Mouse (Mus musculus) thymus, adult 2 months (tissue): ENCODE data around the gene B230118H07Rik. TPM values are rescaled to one million over a fixed set of nuclear protein-coding genes. Genes with fewer than 3 reads are reported as not detected.

ENCODE experiments used
- DNase-seq: peaks from one replicate; pipeline ENCODE4 v3.0.0; 2021
- H3K27ac ChIP-seq: fragments of 200-500 bp; 2 replicates; pipeline ENCODE4 v1.5.1; 2012; ENCODE audit warnings: low read length, control low read depth; ENCODE audit not compliant: control insufficient read depth, insufficient read depth
- H3K27me3 ChIP-seq: fragments of 200-500 bp; 2 replicates; pipeline ENCODE4 v1.6.1; 2012; ENCODE audit warnings: mild to moderate bottlenecking, low read length, moderate library complexity, mixed read lengths; ENCODE audit not compliant: control insufficient read depth, insufficient read depth
- H3K36me3 ChIP-seq: fragments of 200-500 bp; 2 replicates; pipeline ENCODE4 v1.6.1; 2012; ENCODE audit warnings: mild to moderate bottlenecking, low read length, moderate library complexity; ENCODE audit not compliant: control insufficient read depth, insufficient read depth
- H3K4me1 ChIP-seq: fragments of 200-500 bp; replicated peaks from 2 replicates; pipeline ENCODE4 v1.6.1; 2012; ENCODE audit warnings: low read length; ENCODE audit not compliant: control insufficient read depth, insufficient read depth
- H3K4me3 ChIP-seq: fragments of 200-500 bp; 2 replicates; pipeline ENCODE4 v1.5.1; 2012; ENCODE audit warnings: mild to moderate bottlenecking, low read length, control low read depth, moderate library complexity; ENCODE audit not compliant: control insufficient read depth, insufficient read depth
- CTCF ChIP-seq: fragments of 200-500 bp; IDR thresholded peaks from 2 replicates; pipeline ENCODE4 v1.5.1; 2012; ENCODE audit warnings: mild to moderate bottlenecking, control low read depth, low read length, moderate library complexity, borderline replicate concordance; ENCODE audit not compliant: control insufficient read depth, poor library complexity, insufficient read depth; ENCODE audit errors: extremely low read depth
- POLR2A ChIP-seq: fragments of 200-500 bp; IDR thresholded peaks from 2 replicates; pipeline ENCODE4 v1.6.1; 2012; ENCODE audit warnings: mild to moderate bottlenecking, low read length, control low read depth, moderate library complexity; ENCODE audit not compliant: control insufficient read depth, poor library complexity, insufficient read depth; ENCODE audit errors: extremely low read depth
- WGBS: fragments of 180-500 bp; shearing (Covaris S2); methylation state at CpG from one replicate; pipeline ENCODE4 v1.1.7; 2018; 5-methylcytosine and 5-hydroxymethylcytosine counted together
- polyA plus RNA-seq: library from polyadenylated mRNA; depleted of rRNA; stranded (reverse); fragments of >200 nt; gene quantifications from 2 replicates; pipeline ENCODE4 v1.2.3, GENCODE M21; 2012

B230118H07Rik gene
- polyA plus RNA-seq, 1 experiment: 3.4 TPM

DNA sequence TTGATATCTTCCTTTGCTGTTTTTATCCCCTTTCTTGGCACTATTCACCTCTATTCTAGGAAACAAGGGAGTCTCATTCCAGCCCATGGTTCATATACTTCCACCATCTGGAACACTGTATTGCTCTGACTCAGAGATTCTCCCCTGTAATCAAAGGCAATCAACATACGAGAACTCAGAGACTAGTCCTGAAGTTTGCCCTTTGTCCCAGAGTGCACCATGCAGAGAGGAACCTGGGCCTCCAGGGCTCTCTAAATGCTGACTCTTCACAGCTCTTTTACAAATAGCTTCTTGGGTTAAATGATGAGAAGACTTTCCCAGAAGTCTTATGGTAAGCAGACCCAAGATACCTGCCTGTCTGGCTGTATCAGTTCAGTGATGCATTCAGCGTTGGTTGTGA lies 11.2 kb upstream of the B230118H07Rik start:
- Histone ChIP-seq H3K27me3 (no peaks in the 10 kb centered on the region), H3K36me3 (no peaks in the 10 kb centered on the region), H3K27ac (no peak overlapping the region), H3K4me3 (no peak overlapping the region), H3K4me1 (no peaks in the 10 kb centered on the region)
- no peak for DNase-seq
- no peak for TF ChIP-seq POLR2A
- TF ChIP-seq CTCF: no peak
- 96% methylated on average over 2 of the region's 2 CpGs for WGBS

DNA sequence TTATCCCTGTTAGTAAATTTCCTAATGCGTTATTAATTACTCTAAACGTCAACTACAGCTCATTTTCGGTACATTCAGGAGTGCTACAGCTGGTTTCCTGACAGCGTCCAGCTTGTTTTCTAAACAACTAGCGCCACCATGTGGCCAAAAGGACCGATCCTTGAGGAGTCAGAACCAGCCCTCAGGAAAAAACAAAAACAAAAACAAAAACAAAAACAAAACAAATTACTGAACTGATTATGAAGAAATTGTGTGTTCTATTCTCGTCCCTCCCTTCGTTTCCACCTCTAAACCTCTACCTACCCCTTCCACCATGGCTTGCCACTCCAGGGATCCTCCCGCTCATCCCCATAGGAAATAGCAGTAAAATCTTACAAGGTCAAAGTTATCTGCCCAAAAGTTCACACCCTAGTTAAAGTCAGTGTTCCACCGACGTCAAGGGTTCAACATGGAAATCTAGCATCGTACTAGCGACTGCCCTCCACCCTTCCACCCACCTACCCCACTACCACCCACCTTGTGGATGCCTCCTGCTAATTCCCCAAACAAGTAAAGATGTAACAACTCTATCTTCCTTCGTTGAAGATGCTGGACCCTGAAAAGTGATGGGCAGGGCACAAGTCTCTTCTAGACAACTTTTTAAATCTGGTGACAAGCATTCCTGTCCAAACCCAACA lies 3.7 kb upstream of the B230118H07Rik start:
- no peak for TF ChIP-seq CTCF
- H3K36me3 ChIP-seq: no peaks in the 10 kb centered on the region
- no peaks in the 10 kb centered on the region for H3K27me3 ChIP-seq
- WGBS: 21% methylated on average over 14 of the region's 14 CpGs
- H3K27ac ChIP-seq: peak overlapping the region; percentile 39; the same call in 1 of the 2 replicates
- H3K4me3 ChIP-seq: peak overlapping the region; percentile 25
- H3K4me1 ChIP-seq: peaks cover 11% of the 10 kb centered on the region
- DNase-seq: peak; percentile 84

DNA sequence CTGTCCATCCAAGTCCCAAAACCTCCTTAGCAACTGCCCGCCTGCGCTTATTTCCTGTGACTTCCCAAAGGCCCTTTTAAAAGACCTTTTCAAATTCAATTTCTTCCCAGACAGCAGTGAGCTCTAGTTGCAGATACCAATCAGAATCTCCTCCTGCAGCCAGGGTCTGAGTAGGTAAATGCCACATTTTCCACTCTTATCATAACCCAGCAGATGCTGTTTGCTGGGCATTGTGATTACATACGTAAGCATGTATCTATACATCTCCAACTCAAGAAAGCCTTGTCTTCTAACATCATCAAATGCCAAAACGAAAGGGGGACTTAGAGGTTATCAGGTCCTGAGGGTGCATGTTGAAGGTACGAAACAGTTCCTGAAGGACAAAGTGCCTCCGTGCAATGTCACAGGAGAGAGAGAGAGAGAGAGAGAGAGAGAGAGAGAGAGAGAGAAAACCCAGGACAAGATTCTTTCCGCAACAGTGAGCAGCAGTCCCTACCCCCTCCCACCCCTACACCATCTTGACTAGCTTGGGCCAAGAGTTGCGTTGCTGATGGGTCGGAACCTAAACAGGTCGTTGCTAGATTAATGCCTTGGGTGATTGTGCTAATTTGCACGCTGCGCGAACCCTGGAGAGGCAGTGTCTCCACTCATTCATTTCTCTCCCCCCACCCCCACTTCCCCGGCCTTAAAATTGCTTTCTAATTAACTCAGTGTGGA lies 3.0 kb upstream of the B230118H07Rik start:
- peak overlapping the region; percentile 91 for H3K27ac ChIP-seq
- peak overlapping the region; percentile 25 for H3K4me3 ChIP-seq
- H3K4me1 ChIP-seq: peaks cover 11% of the 10 kb centered on the region
- TF ChIP-seq CTCF (no peak), POLR2A (no peak)
- no peaks in the 10 kb centered on the region for H3K27me3 ChIP-seq
- no peaks in the 10 kb centered on the region for H3K36me3 ChIP-seq
- DNase-seq: no peak
- 46% methylated on average over 14 of the region's 14 CpGs for WGBS

DNA sequence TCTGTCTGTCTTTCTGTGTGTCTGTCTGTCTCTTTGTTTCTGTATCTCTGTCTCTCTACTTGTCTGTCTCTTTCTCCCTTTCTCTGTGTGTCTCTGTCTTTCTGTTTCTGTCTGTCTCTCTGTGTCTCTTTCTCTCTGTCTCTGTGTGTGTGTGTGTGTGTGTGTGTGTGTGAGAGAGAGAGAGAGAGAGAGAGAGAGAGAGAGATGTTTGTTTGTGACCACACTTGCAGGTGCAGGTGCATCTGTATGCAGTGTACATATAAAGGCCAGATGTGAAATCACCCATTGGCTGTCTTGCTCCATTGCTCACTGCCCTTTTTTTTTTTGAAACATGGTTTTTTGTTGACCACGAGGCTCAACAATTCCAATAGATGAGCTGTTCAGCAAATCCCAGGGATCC lies 1.1 kb upstream of the B230118H07Rik start:
- Histone ChIP-seq H3K27ac (peak overlapping the region; percentile 93; the same call in 1 of the 2 replicates), H3K27me3 (no peaks in the 10 kb centered on the region), H3K4me1 (peaks cover 11% of the 10 kb centered on the region), H3K4me3 (no peak overlapping the region), H3K36me3 (peaks cover 16% of the 10 kb centered on the region)
- DNase-seq: peak; percentile 53
- 14% methylated on average over 1 of the region's 1 CpGs for whole genome bisulfite sequencing
- TF ChIP-seq POLR2A (no peak), CTCF (no peak)

DNA sequence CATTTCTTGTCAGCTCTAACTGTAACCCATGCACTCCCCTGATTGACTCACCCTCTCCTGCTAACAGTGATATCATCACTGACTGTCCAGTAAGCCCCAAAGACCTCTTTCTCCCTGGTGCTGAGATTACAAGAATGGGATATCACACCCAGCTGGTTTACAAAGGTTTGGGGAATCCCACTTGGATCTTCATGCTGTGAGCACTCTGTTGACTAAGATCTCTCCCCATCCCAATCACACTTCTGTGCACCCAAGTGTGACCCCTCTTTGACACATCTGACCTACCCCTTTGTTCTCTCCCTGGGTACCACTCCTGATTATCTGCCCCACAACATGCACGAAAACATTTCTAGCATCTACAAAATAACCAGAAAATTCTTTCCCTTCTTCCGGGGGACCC lies 971 bp downstream of the B230118H07Rik start:
- 56% methylated on average over 2 of the region's 2 CpGs for WGBS
- peaks cover 24% of the 10 kb centered on the region for H3K4me1 ChIP-seq
- peak overlapping the region; percentile 57 for H3K4me3 ChIP-seq
- H3K36me3 ChIP-seq: peaks cover 33% of the 10 kb centered on the region
- TF ChIP-seq POLR2A: no peak
- no peak for TF ChIP-seq CTCF
- H3K27me3 ChIP-seq: no peaks in the 10 kb centered on the region
- DNase-seq: no peak
- H3K27ac ChIP-seq: peak overlapping the region; percentile 92

DNA sequence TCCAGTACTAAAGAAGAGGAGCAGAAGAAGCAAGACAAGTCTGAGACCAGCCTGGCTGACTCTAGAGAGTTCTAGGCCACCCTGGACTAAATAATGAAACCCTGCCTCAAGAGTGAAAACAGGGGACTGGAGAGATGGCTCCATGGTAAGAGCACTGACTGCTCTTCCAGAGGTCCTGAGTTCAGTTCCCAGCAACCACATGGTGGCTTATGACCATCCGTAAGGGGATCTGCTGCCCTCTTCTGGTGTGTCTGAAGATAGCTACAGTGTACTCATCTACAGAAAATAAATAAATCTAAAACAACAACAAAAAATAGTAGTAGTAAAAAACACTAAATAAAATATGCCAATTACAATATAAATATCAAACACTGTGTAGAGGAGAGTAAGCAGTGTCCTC lies 3.5 kb downstream of the B230118H07Rik start:
- DNase-seq: peak; percentile 56
- Histone ChIP-seq H3K4me1 (peaks cover 34% of the 10 kb centered on the region), H3K4me3 (peak overlapping the region; percentile 52), H3K27me3 (no peaks in the 10 kb centered on the region), H3K27ac (peak overlapping the region; percentile 60), H3K36me3 (peaks cover 58% of the 10 kb centered on the region)
- TF ChIP-seq POLR2A: no peak
- no peak for TF ChIP-seq CTCF
- 89% methylated on average over 1 of the region's 1 CpGs for WGBS
